Mouse (Mus musculus) limb, embryonic 14.5 days (tissue): ENCODE data around the gene Tmem117. TPM values are rescaled to one million over a fixed set of nuclear protein-coding genes. Genes with fewer than 3 reads are reported as not detected.

Source experiments
- ATAC-seq: fragments of 200-750 bp; cut with Nextera tagmentation; 2 replicates; pipeline ENCODE4 v1.8.0; 2017; ENCODE audit warnings: low read depth, moderate number of reproducible peaks, moderate TSS enrichment; ENCODE audit not compliant: low FRiP score
- DNase-seq: peaks from one replicate; pipeline ENCODE4 v3.0.0-alpha.2; 2015; ENCODE audit warnings: low spot score
- H3K27ac ChIP-seq: fragments of 300-500 bp; sonication (generic); replicated peaks from 2 replicates; pipeline ENCODE4 v1.5.1; 2014; ENCODE audit warnings: low read depth, mild to moderate bottlenecking, low read length, moderate library complexity, mixed read lengths
- H3K27me3 ChIP-seq: fragments of 300-500 bp; sonication (generic); 2 replicates; pipeline ENCODE4 v1.6.1; 2014; ENCODE audit warnings: low read length, mixed read lengths; ENCODE audit not compliant: control insufficient read depth, insufficient read depth
- H3K36me3 ChIP-seq: fragments of 300-500 bp; sonication (generic); 2 replicates; pipeline ENCODE4 v1.6.1; 2014; ENCODE audit warnings: mild to moderate bottlenecking, low read length, moderate library complexity, mixed read lengths; ENCODE audit not compliant: control insufficient read depth, insufficient read depth
- H3K4me1 ChIP-seq: fragments of 300-500 bp; sonication (generic); 2 replicates; pipeline ENCODE4 v1.6.1; 2014; ENCODE audit warnings: antibody characterized with exemption, low read length, mixed read lengths; ENCODE audit not compliant: control insufficient read depth, insufficient read depth
- H3K4me2 ChIP-seq: fragments of 300-500 bp; sonication (generic); replicated peaks from 2 replicates; pipeline ENCODE4 v1.6.1; 2014; ENCODE audit warnings: low read depth, mild to moderate bottlenecking, low read length, moderate library complexity; ENCODE audit not compliant: severe bottlenecking
- H3K4me3 ChIP-seq: fragments of 300-500 bp; sonication (generic); replicated peaks from 2 replicates; pipeline ENCODE4 v1.5.1; 2014; ENCODE audit warnings: low read length
- H3K9ac ChIP-seq: fragments of 300-500 bp; sonication (generic); 2 replicates; pipeline ENCODE4 v1.6.1; 2014; ENCODE audit warnings: mild to moderate bottlenecking, low read depth, low read length, moderate library complexity; ENCODE audit not compliant: severe bottlenecking
- H3K9me3 ChIP-seq: fragments of 300-500 bp; sonication (generic); 2 replicates; pipeline ENCODE4 v1.6.1; 2016; ENCODE audit warnings: low read length; ENCODE audit not compliant: control insufficient read depth
- POLR2A ChIP-seq: fragments of 200-500 bp; IDR thresholded peaks from 2 replicates; pipeline ENCODE4 v1.8.0; 2012; ENCODE audit warnings: inconsistent platforms, mild to moderate bottlenecking, moderate library complexity, borderline replicate concordance; ENCODE audit not compliant: insufficient read depth, insufficient read length; ENCODE audit errors: extremely low read depth
- WGBS: fragments of 180-500 bp; shearing (Covaris S2); extraction: QIAGEN DNeasy Blood & Tissue Kit; methylation state at CpG from one replicate; pipeline ENCODE4 v1.1.7; 2014; 5-methylcytosine and 5-hydroxymethylcytosine counted together
- polyA plus RNA-seq, 2 experiments: library from polyadenylated mRNA; depleted of rRNA in 1 of 2; stranded (reverse) in 1 of 2; unstranded in 1 of 2; fragments of >200 nt; fragmentation: Nextera tagmentation in 1 of 2; extraction: Ambion mirVana in 1 of 2; gene quantifications; 2 replicates each; pipeline versions ENCODE4 v1.2.1 to v1.2.3; 2012 to 2014

The Tmem117 gene
- polyA plus RNA-seq, 2 experiments: 1.9 to 5.9 TPM

GRCm38 (mm10) chr15:95029487-95029875 lies 400.4 kb downstream of the Tmem117 start:
- H3K4me2 ChIP-seq: no peak overlapping the region
- no peaks in the 10 kb centered on the region for H3K27me3 ChIP-seq
- H3K4me3 ChIP-seq: no peak overlapping the region
- no peaks in the 10 kb centered on the region for H3K9me3 ChIP-seq
- H3K9ac ChIP-seq: no peak overlapping the region
- no peaks in the 10 kb centered on the region for H3K4me1 ChIP-seq
- WGBS: 70% methylated on average over 5 of the region's 5 CpGs
- no peak for TF ChIP-seq POLR2A
- H3K36me3 ChIP-seq: no peaks in the 10 kb centered on the region
- no peak overlapping the region for H3K27ac ChIP-seq
- DNase-seq (no peak), ATAC-seq (no peak)

- no peak for TF ChIP-seq POLR2A
- Histone ChIP-seq H3K27ac (no peak overlapping the region), H3K9ac (no peak overlapping the region), H3K4me3 (no peak overlapping the region), H3K27me3 (no peaks in the 10 kb centered on the region), H3K9me3 (no peaks in the 10 kb centered on the region), H3K36me3 (no peaks in the 10 kb centered on the region), H3K4me2 (no peak overlapping the region), H3K4me1 (no peaks in the 10 kb centered on the region)
- WGBS: 82% methylated on average over 9 of the region's 9 CpGs
- DNase-seq: no peak
- no peak for ATAC-seq
These were observed 413.4 kb downstream of the Tmem117 start for GRCm38 (mm10) chr15:95042437-95042836.

GRCm38 (mm10) chr15:95044011-95044410 lies 415.0 kb downstream of the Tmem117 start:
- no peak overlapping the region for H3K27ac ChIP-seq
- no peaks in the 10 kb centered on the region for H3K27me3 ChIP-seq
- TF ChIP-seq POLR2A: no peak
- WGBS: 82% methylated on average over 8 of the region's 8 CpGs
- no peak overlapping the region for H3K4me3 ChIP-seq
- H3K9me3 ChIP-seq: no peaks in the 10 kb centered on the region
- H3K4me1 ChIP-seq: no peaks in the 10 kb centered on the region
- H3K4me2 ChIP-seq: no peak overlapping the region
- ATAC-seq (no peak), DNase-seq (no peak)
- H3K9ac ChIP-seq: no peak overlapping the region
- H3K36me3 ChIP-seq: no peaks in the 10 kb centered on the region

- Histone ChIP-seq H3K9me3 (no peaks in the 10 kb centered on the region), H3K4me2 (no peak overlapping the region), H3K9ac (no peak overlapping the region), H3K4me3 (no peak overlapping the region), H3K27me3 (no peaks in the 10 kb centered on the region), H3K4me1 (no peaks in the 10 kb centered on the region), H3K27ac (no peak overlapping the region), H3K36me3 (no peaks in the 10 kb centered on the region)
- no peak for ATAC-seq
- no peak for DNase-seq
- WGBS: 72% methylated on average over 2 of the region's 2 CpGs
- no peak for TF ChIP-seq POLR2A
These were observed 418.5 kb downstream of the Tmem117 start for GRCm38 (mm10) chr15:95047486-95047885.

GRCm38 (mm10) chr15:95049171-95049729 lies 420.2 kb downstream of the Tmem117 start:
- ATAC-seq (no peak), DNase-seq (no peak)
- Histone ChIP-seq H3K27ac (no peak overlapping the region), H3K36me3 (no peaks in the 10 kb centered on the region), H3K9ac (no peak overlapping the region), H3K9me3 (no peaks in the 10 kb centered on the region), H3K4me3 (no peak overlapping the region), H3K27me3 (no peaks in the 10 kb centered on the region), H3K4me1 (no peaks in the 10 kb centered on the region), H3K4me2 (no peak overlapping the region)
- WGBS: 68% methylated on average over 6 of the region's 6 CpGs
- TF ChIP-seq POLR2A: no peak

- Histone ChIP-seq H3K36me3 (no peaks in the 10 kb centered on the region), H3K4me1 (no peaks in the 10 kb centered on the region), H3K27ac (no peak overlapping the region), H3K4me2 (no peak overlapping the region), H3K4me3 (no peak overlapping the region), H3K9ac (no peak overlapping the region), H3K9me3 (no peaks in the 10 kb centered on the region), H3K27me3 (no peaks in the 10 kb centered on the region)
- no peak for TF ChIP-seq POLR2A
- WGBS: 48% methylated on average over 8 of the region's 8 CpGs
- ATAC-seq (no peak), DNase-seq (no peak)
These were observed 426.1 kb downstream of the Tmem117 start for GRCm38 (mm10) chr15:95055081-95055650.
